Mouse (Mus musculus) kidney, postnatal 0 days (tissue): ENCODE measurements around the gene Gabbr2. TPM values are rescaled to one million over a fixed set of nuclear protein-coding genes. Genes with fewer than 3 reads are reported as not detected.

ENCODE experiments used
- ATAC-seq: fragments of 200-750 bp; cut with Nextera tagmentation; replicated peaks from 2 replicates; pipeline ENCODE4 v1.8.0; 2017; ENCODE audit warnings: low read depth, moderate number of reproducible peaks, moderate TSS enrichment, moderate library complexity; ENCODE audit not compliant: low FRiP score
- DNase-seq: peaks from one replicate; pipeline ENCODE4 v3.0.0-alpha.2; 2016; ENCODE audit warnings: low spot score
- H3K27ac ChIP-seq: fragments of 300-500 bp; sonication (generic); 2 replicates; pipeline ENCODE4 v1.5.1; 2014; ENCODE audit warnings: mild to moderate bottlenecking
- H3K27me3 ChIP-seq: fragments of 300-500 bp; sonication (generic); 2 replicates; pipeline ENCODE4 v1.6.1; 2014; ENCODE audit warnings: low read length, mixed read lengths; ENCODE audit not compliant: insufficient read depth
- H3K36me3 ChIP-seq: fragments of 300-500 bp; sonication (generic); 2 replicates; pipeline ENCODE4 v1.6.1; 2014; ENCODE audit warnings: low read length, mixed read lengths; ENCODE audit not compliant: insufficient read depth
- H3K4me1 ChIP-seq: fragments of 300-500 bp; sonication (generic); replicated peaks from 2 replicates; pipeline ENCODE4 v1.6.1; 2014; ENCODE audit warnings: antibody characterized with exemption, low read length, mixed read lengths; ENCODE audit not compliant: insufficient read depth
- H3K4me2 ChIP-seq: fragments of 300-500 bp; sonication (generic); 2 replicates; pipeline ENCODE4 v1.6.1; 2014; ENCODE audit warnings: mild to moderate bottlenecking, low read length, moderate library complexity, mixed read lengths
- H3K4me3 ChIP-seq: fragments of 300-500 bp; sonication (generic); replicated peaks from 2 replicates; pipeline ENCODE4 v1.5.1; 2014; ENCODE audit warnings: low read depth, low read length
- H3K9ac ChIP-seq: fragments of 300-500 bp; sonication (generic); 2 replicates; pipeline ENCODE4 v1.6.1; 2014; ENCODE audit warnings: low read depth, low read length
- H3K9me3 ChIP-seq: fragments of 300-500 bp; sonication (generic); replicated peaks from 2 replicates; pipeline ENCODE4 v1.6.1; 2016; ENCODE audit warnings: low read length, inconsistent platforms, mixed read lengths
- CTCF ChIP-seq: IDR thresholded peaks from 2 replicates; pipeline ENCODE4 v1.5.1; 2016; ENCODE audit warnings: antibody characterized with exemption, low read depth, mild to moderate bottlenecking, moderate library complexity
- WGBS: fragments of 180-500 bp; shearing (Covaris S2); extraction: QIAGEN DNeasy Blood & Tissue Kit; methylation state at CpG from one replicate; pipeline ENCODE4 v1.1.7; 2014; 5-methylcytosine and 5-hydroxymethylcytosine counted together
- polyA plus RNA-seq: library from polyadenylated mRNA; unstranded; fragments of >200 nt; fragmentation: Nextera tagmentation; extraction: Ambion mirVana; gene quantifications from 2 replicates; pipeline ENCODE4 v1.2.1, GENCODE M21; 2015

Gene Gabbr2
- polyA plus RNA-seq, 1 experiment from 2014 or later, result 0.22 TPM

GRCm38 (mm10) chr4:46688213-46688832 lies 303.4 kb downstream of the Gabbr2 start:
- H3K27me3 ChIP-seq, result no peaks in the 10 kb centered on the region
- 34% methylated on average over 14 of the region's 14 CpGs for WGBS
- no peak; the same call in 1 of the 2 replicates for ATAC-seq
- no peak for TF ChIP-seq CTCF
- H3K36me3 ChIP-seq, result no peaks in the 10 kb centered on the region
- no peak overlapping the region for H3K4me2 ChIP-seq
- H3K9ac ChIP-seq, result no peak overlapping the region
- H3K4me3 ChIP-seq, result no peak overlapping the region
- no peaks in the 10 kb centered on the region for H3K9me3 ChIP-seq
- no peak overlapping the region for H3K27ac ChIP-seq
- H3K4me1 ChIP-seq, result no peaks in the 10 kb centered on the region
- peak; percentile 51 for DNase-seq

- Histone ChIP-seq H3K4me1 (no peaks in the 10 kb centered on the region), H3K9me3 (no peaks in the 10 kb centered on the region), H3K4me3 (no peak overlapping the region), H3K4me2 (no peak overlapping the region), H3K27ac (no peak overlapping the region), H3K36me3 (no peaks in the 10 kb centered on the region), H3K27me3 (no peaks in the 10 kb centered on the region), H3K9ac (no peak overlapping the region)
- 51% methylated on average over 6 of the region's 6 CpGs for WGBS
- ATAC-seq, result no peak
- peak; percentile 42 for DNase-seq
- no peak for TF ChIP-seq CTCF
Observed at GRCm38 (mm10) chr4:46684160-46684559, 307.5 kb downstream of the Gabbr2 start.

GRCm38 (mm10) chr4:46676646-46677045 lies 315.0 kb downstream of the Gabbr2 start:
- Histone ChIP-seq H3K27ac (no peak overlapping the region), H3K9me3 (no peaks in the 10 kb centered on the region), H3K4me1 (no peaks in the 10 kb centered on the region), H3K4me3 (no peak overlapping the region), H3K27me3 (no peaks in the 10 kb centered on the region), H3K4me2 (no peak overlapping the region), H3K36me3 (no peaks in the 10 kb centered on the region), H3K9ac (no peak overlapping the region)
- TF ChIP-seq CTCF, result no peak
- DNase-seq (no peak), ATAC-seq (no peak)
- WGBS, result 56% methylated on average over 3 of the region's 3 CpGs

- ATAC-seq, result no peak
- no peak overlapping the region for H3K27ac ChIP-seq
- no peak overlapping the region for H3K4me3 ChIP-seq
- H3K9ac ChIP-seq, result no peak overlapping the region
- TF ChIP-seq CTCF, result no peak
- H3K4me1 ChIP-seq, result no peaks in the 10 kb centered on the region
- H3K9me3 ChIP-seq, result no peaks in the 10 kb centered on the region
- no peaks in the 10 kb centered on the region for H3K27me3 ChIP-seq
- H3K36me3 ChIP-seq, result no peaks in the 10 kb centered on the region
- no peak for DNase-seq
- H3K4me2 ChIP-seq, result no peak overlapping the region
- 69% methylated on average over 4 of the region's 4 CpGs for WGBS
Observed at GRCm38 (mm10) chr4:46675992-46676391, 315.7 kb downstream of the Gabbr2 start.

GRCm38 (mm10) chr4:46675272-46675785 lies 316.3 kb downstream of the Gabbr2 start:
- H3K9ac ChIP-seq, result no peak overlapping the region
- no peaks in the 10 kb centered on the region for H3K36me3 ChIP-seq
- DNase-seq (no peak), ATAC-seq (no peak)
- H3K4me2 ChIP-seq, result no peak overlapping the region
- no peak for TF ChIP-seq CTCF
- H3K4me3 ChIP-seq, result no peak overlapping the region
- H3K27me3 ChIP-seq, result no peaks in the 10 kb centered on the region
- no peaks in the 10 kb centered on the region for H3K4me1 ChIP-seq
- WGBS, result 68% methylated on average over 11 of the region's 11 CpGs
- no peaks in the 10 kb centered on the region for H3K9me3 ChIP-seq
- H3K27ac ChIP-seq, result no peak overlapping the region

- Histone ChIP-seq H3K9ac (no peak overlapping the region), H3K4me3 (no peak overlapping the region), H3K27me3 (no peaks in the 10 kb centered on the region), H3K36me3 (no peaks in the 10 kb centered on the region), H3K9me3 (no peaks in the 10 kb centered on the region), H3K27ac (no peak overlapping the region), H3K4me1 (peaks cover 15% of the 10 kb centered on the region), H3K4me2 (no peak overlapping the region)
- DNase-seq, result no peak
- TF ChIP-seq CTCF, result no peak
- ATAC-seq, result no peak
- WGBS, result 64% methylated on average over 11 of the region's 11 CpGs
Observed at GRCm38 (mm10) chr4:46668620-46669019, 323.1 kb downstream of the Gabbr2 start.

GRCm38 (mm10) chr4:46666420-46666819 lies 325.3 kb downstream of the Gabbr2 start:
- no peak for ATAC-seq
- H3K4me2 ChIP-seq, result no peak overlapping the region

More at GRCm38 (mm10) chr4:46666420-46666819, 325.3 kb downstream of the Gabbr2 start:
- TF ChIP-seq CTCF, result no peak
- Histone ChIP-seq H3K4me1 (peaks cover 16% of the 10 kb centered on the region), H3K9ac (no peak overlapping the region), H3K9me3 (no peaks in the 10 kb centered on the region), H3K4me3 (no peak overlapping the region), H3K36me3 (no peaks in the 10 kb centered on the region), H3K27me3 (no peaks in the 10 kb centered on the region), H3K27ac (no peak overlapping the region)
- DNase-seq, result no peak
- WGBS, result 72% methylated on average over 5 of the region's 5 CpGs
